Mouse (Mus musculus) E14TG2a.4 (cell line): ENCODE measurements around the gene Pgm2.

Source experiments
- H3K27me3 ChIP-seq: 2 replicates; pipeline ENCODE4 v1.6.1; 2014; ENCODE audit warnings: low read length, control low read depth; ENCODE audit not compliant: insufficient read depth
- H3K36me3 ChIP-seq: 2 replicates; pipeline ENCODE4 v1.6.1; 2014; ENCODE audit warnings: low read length, control low read depth; ENCODE audit not compliant: insufficient read depth
- H3K4me1 ChIP-seq: replicated peaks from 2 replicates; pipeline ENCODE4 v1.6.1; 2014; ENCODE audit warnings: low read depth, low read length, control low read depth
- H3K4me3 ChIP-seq: replicated peaks from 2 replicates; pipeline ENCODE4 v1.5.1; 2014; ENCODE audit warnings: mild to moderate bottlenecking, low read length
- H3K9me3 ChIP-seq: 2 replicates; pipeline ENCODE4 v1.6.1; 2014; ENCODE audit warnings: low read length, control low read depth
- CTCF ChIP-seq: conservative IDR thresholded peaks from 2 replicates; pipeline ENCODE4 v1.5.1; 2014; ENCODE audit warnings: low read length
- NANOG ChIP-seq: IDR thresholded peaks from 2 replicates; pipeline ENCODE4 v1.6.1; 2014; ENCODE audit warnings: borderline replicate concordance, low read length, mixed read lengths
- POU5F1 ChIP-seq: IDR thresholded peaks from 2 replicates; pipeline ENCODE4 v1.6.1; 2014; ENCODE audit warnings: low read length, borderline replicate concordance

Gene Pgm2

DNA sequence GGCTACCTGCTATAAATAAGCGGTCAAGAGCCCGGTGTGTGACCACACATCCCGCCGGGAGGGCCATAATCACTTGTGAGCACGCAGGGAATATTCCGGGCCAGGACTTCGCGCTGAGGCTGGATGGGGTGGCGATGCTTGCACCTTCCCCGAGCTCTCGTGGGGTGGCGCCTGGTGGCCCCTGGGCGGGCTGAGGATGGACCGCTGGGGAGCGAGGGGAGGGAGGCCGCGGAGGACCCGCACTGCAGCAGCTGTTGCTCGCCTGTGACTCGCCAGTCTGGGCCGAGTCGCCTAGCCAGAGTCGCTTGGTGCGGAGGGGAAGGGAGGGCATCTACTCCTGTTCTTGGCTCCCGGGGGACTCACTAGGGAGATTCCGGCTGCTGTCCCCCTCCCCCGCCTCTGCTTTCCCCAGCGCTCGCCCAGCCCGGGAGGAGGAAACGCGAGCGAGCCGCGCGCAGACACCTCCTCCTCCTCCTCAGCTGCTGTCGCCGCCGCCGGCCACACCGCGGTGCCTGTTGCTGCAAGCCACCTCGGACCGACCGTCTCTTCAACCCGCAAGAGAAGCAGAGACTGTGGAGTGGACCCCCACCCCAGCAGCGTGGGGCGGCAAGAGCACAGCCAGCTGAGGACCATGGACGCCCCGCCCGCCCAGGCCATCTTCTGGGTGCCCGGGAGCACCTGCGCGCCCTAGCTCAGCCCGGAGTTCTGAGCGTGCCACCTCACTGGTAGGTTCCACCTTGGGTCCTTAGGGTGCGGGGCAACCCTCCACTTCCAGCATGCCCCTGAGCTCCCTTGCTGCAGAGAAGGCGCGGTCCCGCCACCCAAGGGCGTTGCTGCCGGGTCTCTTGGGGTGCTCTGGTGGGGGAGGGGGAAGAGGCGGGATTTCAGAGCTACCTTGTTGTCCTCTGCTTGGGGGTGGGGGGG lies 67.3 kb downstream of the Pgm2 start:
- Histone ChIP-seq H3K4me1 (peaks cover 28% of the 10 kb centered on the region), H3K36me3 (no peaks in the 10 kb centered on the region), H3K27me3 (peaks cover 83% of the 10 kb centered on the region), H3K4me3 (peak overlapping the region; percentile 85), H3K9me3 (no peaks in the 10 kb centered on the region)
- TF ChIP-seq CTCF (no peak), POU5F1 (no peak), NANOG (no peak)

- H3K36me3 ChIP-seq = no peaks in the 10 kb centered on the region
- no peak for TF ChIP-seq CTCF
- TF ChIP-seq NANOG = no peak
- TF ChIP-seq POU5F1 = no peak
- peaks cover 84% of the 10 kb centered on the region for H3K27me3 ChIP-seq
- H3K9me3 ChIP-seq = no peaks in the 10 kb centered on the region
- H3K4me1 ChIP-seq = peaks cover 37% of the 10 kb centered on the region
- peak overlapping the region; percentile 85 for H3K4me3 ChIP-seq
Observed at GRCm38 (mm10) chr5:64160705-64161391, 68.1 kb downstream of the Pgm2 start.

GRCm38 (mm10) chr5:64161917-64162316 lies 69.2 kb downstream of the Pgm2 start:
- no peaks in the 10 kb centered on the region for H3K9me3 ChIP-seq
- H3K4me3 ChIP-seq = no peak overlapping the region
- TF ChIP-seq POU5F1 (no peak), NANOG (no peak), CTCF (no peak)
- H3K27me3 ChIP-seq = peaks cover 80% of the 10 kb centered on the region
- H3K4me1 ChIP-seq = peaks cover 38% of the 10 kb centered on the region
- no peaks in the 10 kb centered on the region for H3K36me3 ChIP-seq

GRCm38 (mm10) chr5:64162582-64162981 lies 69.8 kb downstream of the Pgm2 start:
- H3K36me3 ChIP-seq = no peaks in the 10 kb centered on the region
- peaks cover 78% of the 10 kb centered on the region for H3K27me3 ChIP-seq
- no peaks in the 10 kb centered on the region for H3K9me3 ChIP-seq
- peaks cover 38% of the 10 kb centered on the region for H3K4me1 ChIP-seq
- H3K4me3 ChIP-seq = no peak overlapping the region
- no peak for TF ChIP-seq NANOG
- TF ChIP-seq CTCF = no peak
- TF ChIP-seq POU5F1 = no peak

- Histone ChIP-seq H3K4me3 (no peak overlapping the region), H3K4me1 (peaks cover 26% of the 10 kb centered on the region), H3K9me3 (no peaks in the 10 kb centered on the region), H3K36me3 (no peaks in the 10 kb centered on the region), H3K27me3 (peaks cover 66% of the 10 kb centered on the region)
- TF ChIP-seq NANOG (no peak), POU5F1 (no peak), CTCF (no peak)
Observed at GRCm38 (mm10) chr5:64164414-64164813, 71.7 kb downstream of the Pgm2 start.

- H3K27me3 ChIP-seq = peaks cover 66% of the 10 kb centered on the region
- H3K4me3 ChIP-seq = no peak overlapping the region
- H3K9me3 ChIP-seq = no peaks in the 10 kb centered on the region
- no peaks in the 10 kb centered on the region for H3K36me3 ChIP-seq
- no peak for TF ChIP-seq CTCF
- no peak for TF ChIP-seq POU5F1
- no peak for TF ChIP-seq NANOG
- peaks cover 23% of the 10 kb centered on the region for H3K4me1 ChIP-seq
Observed at GRCm38 (mm10) chr5:64165826-64166225, 73.1 kb downstream of the Pgm2 start.

- Histone ChIP-seq H3K27me3 (peaks cover 66% of the 10 kb centered on the region), H3K9me3 (no peaks in the 10 kb centered on the region), H3K4me1 (peaks cover 24% of the 10 kb centered on the region), H3K4me3 (no peak overlapping the region), H3K36me3 (no peaks in the 10 kb centered on the region)
- TF ChIP-seq CTCF (no peak), NANOG (no peak), POU5F1 (no peak)
Observed at GRCm38 (mm10) chr5:64168990-64169540, 76.3 kb downstream of the Pgm2 start.

GRCm38 (mm10) chr5:64172884-64173283 lies 80.1 kb downstream of the Pgm2 start:
- no peaks in the 10 kb centered on the region for H3K36me3 ChIP-seq
- peaks cover 38% of the 10 kb centered on the region for H3K4me1 ChIP-seq
- peaks cover 61% of the 10 kb centered on the region for H3K27me3 ChIP-seq
- H3K9me3 ChIP-seq = no peaks in the 10 kb centered on the region
- TF ChIP-seq NANOG (no peak), CTCF (no peak), POU5F1 (no peak)
- H3K4me3 ChIP-seq = no peak overlapping the region
